Mouse (Mus musculus) ES-E14 (cell line): ENCODE data around the gene Spata1. TPM values are rescaled to one million over a fixed set of nuclear protein-coding genes. Genes with fewer than 3 reads are reported as not detected.

ENCODE experiments used
- DNase-seq: peaks from one replicate; pipeline ENCODE4 v3.0.0-alpha.2; 2013; ENCODE audit warnings: low read depth, low spot score
- H3K27ac ChIP-seq: 2 replicates; pipeline ENCODE4 v1.5.1; 2012; ENCODE audit warnings: low read depth, mild to moderate bottlenecking, low read length, moderate library complexity, mixed read lengths; ENCODE audit not compliant: poor library complexity, insufficient read depth, severe bottlenecking
- H3K36me3 ChIP-seq: 2 replicates; pipeline ENCODE4 v1.6.1; 2012; ENCODE audit warnings: mild to moderate bottlenecking, low read length, moderate library complexity, mixed read lengths; ENCODE audit not compliant: control insufficient read depth, poor library complexity, insufficient read depth, severe bottlenecking
- H3K4me1 ChIP-seq, 2 experiments: fragments of 150-350 bp in 1 of 2; sonication (generic) in 1 of 2; 2 replicates each; pipeline ENCODE4 v1.6.1; 2012; ENCODE audit warnings: low read length in 2 of 2, mild to moderate bottlenecking in 1 of 2, mixed read lengths in 1 of 2; ENCODE audit not compliant: control insufficient read depth in 2 of 2, insufficient read depth in 2 of 2, poor library complexity in 1 of 2
- H3K4me3 ChIP-seq, 2 experiments: fragments of 150-350 bp in 1 of 2; sonication (generic) in 1 of 2; 2 replicates each; pipeline ENCODE4 v1.5.1; 2012; ENCODE audit warnings: low read length in 2 of 2, low read depth in 1 of 2, mild to moderate bottlenecking in 1 of 2, mixed read lengths in 1 of 2; ENCODE audit not compliant: insufficient read depth in 1 of 2, poor library complexity in 1 of 2, severe bottlenecking in 1 of 2
- H3K9ac ChIP-seq: 2 replicates; pipeline ENCODE4 v1.6.1; 2012; ENCODE audit warnings: low read depth, mild to moderate bottlenecking, low read length, mixed read lengths; ENCODE audit not compliant: poor library complexity, insufficient read depth, severe bottlenecking
- H3K9me3 ChIP-seq: fragments of 150-350 bp; sonication (generic); 2 replicates; pipeline ENCODE4 v1.6.1; 2012; ENCODE audit warnings: low read depth, mild to moderate bottlenecking, low read length; ENCODE audit not compliant: control insufficient read depth, insufficient read depth
- CHD2 ChIP-seq: IDR thresholded peaks from 2 replicates; pipeline ENCODE4 v1.6.1; 2014; ENCODE audit warnings: mild to moderate bottlenecking, low read depth, low read length, inconsistent platforms
- HCFC1 ChIP-seq: IDR thresholded peaks from 2 replicates; pipeline ENCODE4 v1.6.1; 2012; ENCODE audit warnings: low read length, inconsistent platforms, borderline replicate concordance; ENCODE audit not compliant: insufficient read depth
- MAFK ChIP-seq: IDR thresholded peaks from 2 replicates; pipeline ENCODE4 v1.6.1; 2014; ENCODE audit warnings: mild to moderate bottlenecking, low read depth, low read length, inconsistent platforms; ENCODE audit not compliant: insufficient read depth
- ZC3H11A ChIP-seq: IDR thresholded peaks from 2 replicates; pipeline ENCODE4 v1.6.1; 2012; ENCODE audit warnings: low read depth, mild to moderate bottlenecking, inconsistent platforms, low read length, borderline replicate concordance
- ZNF384 ChIP-seq: IDR thresholded peaks from 2 replicates; pipeline ENCODE4 v1.6.1; 2012; ENCODE audit warnings: low read depth, low read length, inconsistent platforms
- in situ Hi-C, 2 experiments: fragments of 600-800 bp; cut with MboI; formaldehyde crosslinking; loops; one replicate each; pipeline ENCODE4 v1.15.1; 2025; ENCODE audit warnings: low sequenced_read_pairs in 2 of 2, inconsistent platforms in 1 of 2; ENCODE audit not compliant: unreplicated experiment in 2 of 2
- total RNA-seq: library from RNA; depleted of rRNA; stranded (reverse); fragments of 300-350 nt; gene quantifications from 2 replicates; pipeline ENCODE4 v1.2.3, GENCODE M21; 2012

The Spata1 gene
- total RNA-seq, 1 experiment: 3.1 TPM

- Histone ChIP-seq H3K4me3 (no peak overlapping the region), H3K9me3 (no peaks in the 10 kb centered on the region), H3K36me3 (peaks cover 17% of the 10 kb centered on the region; the same call in 1 of the 2 replicates), H3K9ac (no peak overlapping the region), H3K4me1 (peaks cover 0 to 8% of the 10 kb centered on the region in 2 experiments; a peak in 1 of 4 replicates), H3K27ac (no peak overlapping the region)
- TF ChIP-seq HCFC1 (no peak), ZC3H11A (no peak), ZNF384 (no peak), CHD2 (no peak), MAFK (no peak)
- no peak for DNase-seq
- in situ Hi-C loops: no loop called here
Measured at GRCm38 (mm10) chr3:146418901-146419300, 80.7 kb downstream of the Spata1 start.

- peaks cover 17% of the 10 kb centered on the region; the same call in 1 of the 2 replicates for H3K36me3 ChIP-seq
- no peak overlapping the region for H3K4me3 ChIP-seq
- TF ChIP-seq ZNF384: no peak
- TF ChIP-seq ZC3H11A: no peak
- TF ChIP-seq HCFC1: no peak
- no peak for TF ChIP-seq MAFK
- no peak for TF ChIP-seq CHD2
- H3K27ac ChIP-seq: no peak overlapping the region
- DNase-seq: no peak
- H3K9me3 ChIP-seq: no peaks in the 10 kb centered on the region
- peaks cover 0 to 8% of the 10 kb centered on the region in 2 experiments; a peak in 1 of 4 replicates for H3K4me1 ChIP-seq
- in situ Hi-C loops: no loop called here
- no peak overlapping the region for H3K9ac ChIP-seq
Measured at GRCm38 (mm10) chr3:146417873-146418272, 81.7 kb downstream of the Spata1 start.

GRCm38 (mm10) chr3:146414555-146414954 is 85.0 kb downstream of the Spata1 start:
- in situ Hi-C loops: no loop called here
- no peak overlapping the region for H3K27ac ChIP-seq
- H3K9me3 ChIP-seq: no peaks in the 10 kb centered on the region
- H3K4me3 ChIP-seq: no peak overlapping the region
- DNase-seq: no peak
- H3K4me1 ChIP-seq: peaks cover 0 to 16% of the 10 kb centered on the region in 2 experiments; a peak in 1 of 4 replicates
- no peak overlapping the region for H3K9ac ChIP-seq
- TF ChIP-seq ZNF384 (no peak), HCFC1 (no peak), MAFK (no peak), CHD2 (no peak), ZC3H11A (no peak)
- peaks cover 11% of the 10 kb centered on the region; the same call in 1 of the 2 replicates for H3K36me3 ChIP-seq

- no peak for DNase-seq
- peaks cover 0 to 16% of the 10 kb centered on the region in 2 experiments; a peak in 1 of 4 replicates for H3K4me1 ChIP-seq
- H3K9me3 ChIP-seq: no peaks in the 10 kb centered on the region
- no peak overlapping the region for H3K27ac ChIP-seq
- H3K4me3 ChIP-seq: no peak overlapping the region
- TF ChIP-seq HCFC1 (no peak), ZC3H11A (no peak), ZNF384 (no peak), MAFK (no peak), CHD2 (no peak)
- H3K36me3 ChIP-seq: peaks cover 6% of the 10 kb centered on the region; the same call in 1 of the 2 replicates
- H3K9ac ChIP-seq: no peak overlapping the region
- in situ Hi-C loops: no loop called here
Measured at GRCm38 (mm10) chr3:146413992-146414391, 85.6 kb downstream of the Spata1 start.

- H3K9me3 ChIP-seq: no peaks in the 10 kb centered on the region
- TF ChIP-seq CHD2 (no peak), HCFC1 (no peak), ZNF384 (no peak), ZC3H11A (no peak), MAFK (no peak)
- no peak overlapping the region for H3K27ac ChIP-seq
- no peak overlapping the region for H3K4me3 ChIP-seq
- no peak overlapping the region for H3K9ac ChIP-seq
- peaks cover 0 to 16% of the 10 kb centered on the region in 2 experiments; a peak in 1 of 4 replicates for H3K4me1 ChIP-seq
- peaks cover 3% of the 10 kb centered on the region; the same call in 1 of the 2 replicates for H3K36me3 ChIP-seq
- DNase-seq: no peak
- in situ Hi-C loops: no loop called here
Measured at GRCm38 (mm10) chr3:146413016-146413415, 86.5 kb downstream of the Spata1 start.
